Mouse (Mus musculus): ENCODE data around the gene Ankrd13d.

Gene Ankrd13d

DNA sequence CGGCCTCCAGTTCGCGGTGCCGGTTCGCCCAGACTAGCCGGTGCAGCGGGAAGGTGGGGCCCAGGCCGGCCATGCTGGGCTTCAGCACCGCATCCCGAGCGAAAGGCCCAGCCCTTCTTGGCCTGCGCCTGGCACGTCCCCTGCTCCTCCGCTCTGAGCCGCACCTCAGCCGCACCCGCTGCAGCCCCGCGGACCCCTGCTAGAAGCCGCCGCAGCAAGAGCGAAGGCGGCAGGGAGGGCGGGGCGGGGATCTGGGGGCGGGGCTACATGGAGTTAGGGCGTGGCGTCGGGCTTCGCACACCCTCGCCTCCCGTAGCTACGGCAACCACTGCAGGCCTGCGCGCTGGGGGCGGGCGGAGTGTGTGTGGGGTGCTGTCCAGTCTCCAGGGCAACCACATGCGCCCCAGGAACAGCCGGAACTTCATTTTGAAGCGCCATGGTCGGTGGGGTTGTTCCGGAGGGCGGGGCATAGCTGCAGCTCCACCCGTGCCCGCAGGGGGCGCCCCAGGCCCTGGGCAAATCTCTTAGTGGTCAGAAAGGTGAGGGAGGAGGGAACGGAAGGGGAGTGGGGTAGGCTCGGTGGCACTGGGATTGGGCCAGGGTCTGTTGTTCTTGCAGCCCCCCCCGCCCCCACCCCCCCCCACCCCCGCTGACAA, at the start of gene Ankrd13d:
Ankrd13d (minus strand) TSS at position 240 of the 656 bp plus-strand sequence.
- DNase-seq (ENCODE audit: low read depth, low spot score) = peak; percentile 70

DNA sequence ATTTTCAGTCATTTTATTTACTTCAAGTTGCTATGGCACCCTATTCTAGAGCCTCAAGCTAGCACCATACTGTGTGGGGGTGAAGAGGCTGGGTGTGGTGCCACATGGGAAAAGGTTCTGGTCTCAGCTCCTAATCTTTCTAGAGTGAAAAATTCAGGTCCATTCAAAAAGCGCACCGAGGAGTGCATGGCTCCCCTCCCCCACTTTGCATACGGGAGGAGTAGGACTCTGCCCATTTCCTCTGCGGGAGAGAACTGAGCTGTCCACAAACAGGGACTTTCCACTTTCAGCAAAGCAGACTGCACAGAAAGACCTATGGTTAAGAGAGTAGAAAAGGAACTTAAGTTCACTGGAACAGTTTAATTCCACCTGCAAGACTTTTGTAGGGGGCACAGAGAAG, 49.7 kb upstream of the Ankrd13d start:
- peak; percentile 19 for DNase-seq (ENCODE audit: low read depth, low spot score)

DNA sequence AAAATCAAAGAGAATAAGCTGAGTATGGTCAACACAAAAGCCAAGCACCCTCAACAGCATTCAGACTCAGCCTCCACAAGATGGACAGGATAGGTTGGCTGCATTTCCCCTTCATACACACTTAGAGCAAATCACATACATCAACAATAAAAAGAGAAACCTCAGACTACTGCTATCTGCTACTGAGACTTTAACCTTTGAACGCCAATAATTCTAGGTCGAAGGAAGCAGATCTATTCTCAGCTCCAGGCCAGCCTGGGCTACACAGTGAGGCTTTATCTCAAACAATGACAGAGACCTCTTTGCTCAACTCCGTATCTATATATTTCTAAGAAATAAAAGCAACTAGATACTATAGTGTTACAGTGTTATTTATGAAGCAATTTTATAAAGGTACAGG, 48.3 kb upstream of the Ankrd13d start:
- DNase-seq (ENCODE audit: low read depth, low spot score) = no peak

DNA sequence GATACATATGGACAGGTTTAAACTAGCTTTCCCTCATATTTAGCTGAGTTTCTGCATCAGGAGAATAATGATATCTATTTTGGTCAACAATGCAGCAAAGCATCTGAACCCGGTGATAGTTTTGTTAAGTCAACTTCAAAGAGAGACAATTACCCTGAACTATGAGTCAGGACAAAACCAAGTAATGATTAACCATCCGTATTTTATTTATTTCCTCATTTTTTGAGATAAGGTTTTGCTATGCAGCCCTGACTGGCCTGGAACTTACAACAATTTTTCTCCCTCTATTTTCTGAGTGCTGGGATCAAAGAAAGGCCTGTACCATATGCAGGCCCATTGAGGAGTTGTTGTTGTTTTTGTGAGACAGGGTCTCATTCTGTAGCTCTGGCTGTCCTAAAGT, 47.7 kb upstream of the Ankrd13d start:
- DNase-seq (ENCODE audit: low read depth, low spot score) = no peak

DNA sequence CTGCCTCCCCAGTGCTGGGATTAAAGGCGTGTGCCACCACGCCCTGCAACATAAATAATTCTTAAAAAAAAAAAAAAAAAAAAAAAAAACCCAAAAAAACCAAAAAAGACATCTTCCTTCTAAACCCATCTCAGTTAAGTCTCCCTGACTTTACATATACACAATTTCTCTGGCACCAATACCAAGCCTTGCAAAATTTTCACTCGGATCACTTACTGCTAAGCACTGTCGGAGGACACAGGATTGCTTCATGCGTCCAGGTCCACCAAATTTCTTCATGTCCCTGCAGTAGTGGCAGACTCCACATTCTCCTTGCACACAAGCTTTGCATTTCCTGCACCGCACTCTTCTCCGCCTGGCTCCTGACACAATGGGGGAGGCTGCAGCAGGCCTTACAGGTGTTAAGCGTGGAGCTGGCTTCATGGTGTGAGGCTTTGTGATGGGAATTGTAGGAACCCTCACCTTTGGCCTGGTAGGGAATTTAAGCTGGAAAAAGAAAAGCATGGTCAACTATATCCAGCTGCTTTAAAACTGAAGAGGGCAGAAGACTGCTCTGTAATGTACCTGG, 45.9 kb upstream of the Ankrd13d start:
- no peak for DNase-seq (ENCODE audit: low read depth, low spot score)

DNA sequence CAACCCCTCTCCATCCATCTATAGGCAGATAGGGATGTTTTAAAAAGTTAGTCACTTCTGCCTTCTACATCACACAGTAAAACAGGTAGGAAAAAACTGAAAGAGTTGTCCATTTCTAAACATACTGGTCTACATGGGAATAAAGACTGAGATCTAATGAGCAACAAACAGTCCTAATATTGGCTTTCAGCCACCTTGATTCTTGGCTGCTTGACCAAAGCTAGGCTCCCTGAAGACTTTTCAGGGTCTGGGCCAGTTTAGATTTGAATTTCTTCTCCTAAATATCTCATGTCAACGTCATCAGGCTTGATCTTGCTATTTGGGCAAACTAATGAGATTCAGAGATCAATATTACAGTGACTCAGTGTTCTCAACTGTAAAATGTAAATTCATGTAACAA, 43.9 kb upstream of the Ankrd13d start:
- DNase-seq (ENCODE audit: low read depth, low spot score) = no peak

DNA sequence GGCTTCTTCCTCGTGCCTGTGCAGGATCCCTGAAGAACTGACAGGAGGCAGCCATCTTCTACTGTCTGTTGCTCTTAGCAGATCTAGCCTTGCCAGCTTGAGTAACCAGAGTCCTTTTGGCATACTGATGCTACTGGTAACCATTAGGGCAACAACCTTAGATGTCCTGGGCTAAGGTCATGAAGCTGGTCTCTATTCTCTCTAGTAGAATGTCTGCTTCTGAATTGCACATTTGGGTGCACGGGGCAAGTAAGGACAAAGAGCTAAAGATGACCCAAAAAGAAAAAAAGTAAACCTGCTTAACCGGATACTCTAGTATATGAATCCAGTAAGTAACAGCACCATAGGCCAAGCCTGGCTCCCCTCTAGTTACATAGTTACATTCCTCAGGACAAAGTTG, 43.2 kb upstream of the Ankrd13d start:
- DNase-seq (ENCODE audit: low read depth, low spot score) = no peak

DNA sequence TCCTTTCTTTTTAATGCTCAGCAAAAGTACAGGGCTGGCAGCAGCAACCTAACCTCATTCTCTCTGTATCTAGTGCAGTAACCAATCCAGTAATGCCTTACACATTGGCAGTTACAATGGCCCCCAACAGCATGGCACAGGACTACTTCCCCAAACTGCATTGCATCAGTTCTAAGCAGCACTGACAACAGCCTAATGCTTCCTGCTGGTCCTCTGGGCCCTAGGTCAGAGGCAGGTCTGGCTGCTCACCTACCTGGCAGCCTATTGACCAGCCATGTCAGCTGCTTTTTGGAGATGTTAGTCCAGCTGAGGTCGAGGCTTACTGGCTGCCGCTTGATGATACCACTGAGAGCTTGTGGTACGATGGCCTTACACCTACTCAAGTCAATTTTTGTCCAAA, 39.2 kb upstream of the Ankrd13d start:
- no peak for DNase-seq (ENCODE audit: low read depth, low spot score)

DNA sequence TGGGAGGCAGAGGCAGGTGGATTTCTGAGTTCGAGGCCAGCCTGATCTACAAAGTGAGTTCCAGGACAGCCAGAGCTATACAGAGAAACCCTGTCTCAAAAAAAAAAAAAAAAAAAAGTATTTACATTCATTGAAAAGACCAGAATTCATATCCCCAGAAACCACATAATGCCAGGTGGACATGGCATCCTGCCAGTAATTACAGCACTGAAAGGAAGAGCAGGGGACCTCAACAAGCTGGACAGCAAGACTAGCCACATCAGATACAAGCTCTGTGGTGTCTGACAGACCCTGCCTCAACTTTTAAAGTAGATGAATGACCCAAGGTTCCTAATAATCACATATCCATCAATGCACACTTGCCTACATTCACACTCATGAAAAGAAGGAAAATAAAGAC, 38.7 kb upstream of the Ankrd13d start:
- no peak for DNase-seq (ENCODE audit: low read depth, low spot score)

DNA sequence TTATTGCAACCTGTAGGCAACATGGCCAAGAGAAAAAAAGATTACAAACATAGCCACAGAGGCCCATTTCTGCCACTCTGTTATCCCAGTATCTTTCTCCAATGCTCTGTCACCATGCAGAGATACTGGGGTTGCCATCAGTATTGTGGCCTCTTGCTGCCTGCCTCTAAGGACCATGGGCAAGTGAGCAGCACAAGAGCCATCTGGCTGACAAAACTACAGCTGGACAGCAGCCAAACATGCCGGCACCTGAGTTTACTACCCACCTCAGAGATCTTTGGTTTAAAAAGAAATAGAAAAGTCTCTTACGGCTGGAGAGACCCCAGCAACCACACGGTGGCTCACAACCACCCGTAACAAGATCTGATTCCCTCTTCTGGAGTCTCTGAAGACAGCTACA, 36.3 kb upstream of the Ankrd13d start:
- DNase-seq (ENCODE audit: low read depth, low spot score) = no peak

DNA sequence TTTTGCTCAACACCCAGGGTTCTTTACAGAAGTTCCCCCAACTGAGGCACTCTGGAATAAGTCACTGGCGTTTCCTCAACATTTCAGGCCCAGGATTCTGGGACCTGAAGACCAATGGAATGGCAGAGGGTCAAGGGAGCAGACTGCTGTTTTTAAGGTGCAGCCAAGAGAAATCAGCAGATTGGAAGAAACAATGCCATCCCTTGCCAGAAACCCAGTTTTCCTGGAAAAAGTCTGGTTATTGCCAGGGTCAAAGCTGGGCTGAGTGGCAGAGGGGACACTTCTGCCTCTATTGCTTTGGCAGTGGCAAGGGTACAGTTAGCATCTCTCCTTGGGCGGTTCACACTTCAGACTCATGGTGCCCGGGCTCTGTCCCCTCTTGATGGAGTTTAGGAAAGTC, 34.2 kb upstream of the Ankrd13d start:
- DNase-seq (ENCODE audit: low read depth, low spot score) = no peak

DNA sequence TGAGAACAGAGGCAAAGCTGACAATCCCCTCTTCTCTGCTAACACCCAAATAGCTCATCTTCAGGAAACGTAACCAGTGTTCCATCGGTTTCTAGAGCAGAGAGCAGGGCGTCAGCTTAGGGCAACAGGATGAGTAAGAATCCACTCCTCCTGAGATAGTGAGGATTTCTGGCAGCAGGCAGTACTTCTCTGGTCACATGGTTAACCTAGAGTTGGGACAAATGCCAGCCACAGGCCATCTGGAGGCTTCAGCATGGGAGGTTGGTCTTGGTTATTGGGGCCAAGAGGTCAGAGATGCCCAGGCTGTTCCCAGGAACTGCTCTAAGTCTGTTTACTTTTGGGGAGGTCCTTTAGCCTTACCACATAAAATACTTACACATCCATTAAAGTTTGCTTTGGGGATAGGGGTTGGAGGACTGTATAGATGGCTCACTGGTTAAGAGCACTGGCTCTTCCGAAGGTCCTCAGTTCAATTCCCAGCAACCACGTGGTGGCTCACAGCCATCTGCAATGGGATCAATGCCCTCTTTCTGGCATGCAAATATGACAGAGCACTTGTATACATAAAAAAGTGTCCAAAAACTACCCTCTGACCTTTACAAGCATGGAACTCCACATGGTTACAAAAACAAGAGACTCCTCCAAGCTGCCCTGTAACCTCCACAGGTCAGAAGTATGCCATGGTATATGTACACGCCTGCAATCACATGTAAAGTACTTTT, 32.4 kb upstream of the Ankrd13d start:
- no peak for DNase-seq (ENCODE audit: low read depth, low spot score)

DNA sequence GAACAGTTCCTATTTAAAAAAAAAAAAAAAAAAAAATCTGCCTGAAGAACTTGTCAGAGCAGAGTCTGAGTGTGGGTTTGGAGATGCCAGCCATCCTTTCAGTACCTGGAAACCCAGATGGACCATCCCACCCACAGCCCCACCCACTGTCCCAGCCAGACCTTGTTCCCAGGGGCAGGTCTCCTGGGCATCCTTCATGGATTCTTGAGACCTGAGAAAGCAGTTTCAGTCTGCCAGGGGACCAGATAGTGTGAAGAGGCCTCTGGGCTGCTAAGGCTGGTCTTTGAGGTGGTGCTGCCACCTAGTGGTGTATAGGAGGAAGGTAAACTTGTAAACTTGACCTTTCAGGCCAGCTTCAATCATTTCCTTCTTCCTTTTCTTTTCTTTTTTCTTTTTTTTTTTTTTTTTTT, 26.8 kb upstream of the Ankrd13d start:
- DNase-seq (ENCODE audit: low read depth, low spot score) = peak; percentile 64

DNA sequence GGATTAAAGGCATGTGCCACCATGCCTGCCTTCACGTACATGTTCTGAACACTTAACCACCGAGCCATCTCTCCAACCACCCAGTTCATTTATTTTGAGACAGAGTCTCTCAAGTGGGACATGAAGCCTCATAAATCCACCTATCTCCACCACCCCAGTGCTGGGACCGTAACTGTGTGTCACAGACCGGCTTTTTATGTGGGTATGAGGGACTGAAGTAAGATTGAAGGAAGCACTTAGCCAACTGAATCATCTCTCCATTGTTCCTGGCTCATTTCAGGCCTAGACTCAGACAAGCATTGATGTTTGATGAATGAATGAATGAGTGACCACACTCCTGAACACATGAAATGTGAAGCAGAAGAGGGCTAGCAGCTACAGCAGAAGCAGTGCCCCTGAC, 26.4 kb upstream of the Ankrd13d start:
- DNase-seq (ENCODE audit: low read depth, low spot score) = no peak

DNA sequence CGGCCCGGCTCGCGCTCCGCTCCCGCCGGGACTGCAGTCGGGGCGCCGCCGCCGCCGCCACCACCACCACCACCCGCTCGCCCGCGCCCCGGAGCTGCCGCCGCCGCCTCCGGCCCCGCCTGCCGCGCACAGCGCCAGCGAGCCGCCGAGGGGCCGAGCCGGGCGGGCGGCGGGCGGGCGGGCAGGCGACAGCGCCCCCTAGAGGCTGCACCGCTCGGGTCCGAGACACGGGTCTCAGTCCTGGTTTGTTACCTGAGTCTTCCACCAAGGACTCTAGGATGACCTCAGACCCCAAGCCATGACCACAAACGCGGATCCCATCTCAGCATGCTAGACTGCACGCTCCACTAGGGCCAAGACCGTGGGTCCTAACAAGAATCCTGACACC, 23.2 kb upstream of the Ankrd13d start, which contains the start of gene Grk2:
Grk2 (minus strand) TSS at position 33 of the 388 bp plus-strand sequence.
- DNase-seq (ENCODE audit: low read depth, low spot score) = peak; percentile 52

DNA sequence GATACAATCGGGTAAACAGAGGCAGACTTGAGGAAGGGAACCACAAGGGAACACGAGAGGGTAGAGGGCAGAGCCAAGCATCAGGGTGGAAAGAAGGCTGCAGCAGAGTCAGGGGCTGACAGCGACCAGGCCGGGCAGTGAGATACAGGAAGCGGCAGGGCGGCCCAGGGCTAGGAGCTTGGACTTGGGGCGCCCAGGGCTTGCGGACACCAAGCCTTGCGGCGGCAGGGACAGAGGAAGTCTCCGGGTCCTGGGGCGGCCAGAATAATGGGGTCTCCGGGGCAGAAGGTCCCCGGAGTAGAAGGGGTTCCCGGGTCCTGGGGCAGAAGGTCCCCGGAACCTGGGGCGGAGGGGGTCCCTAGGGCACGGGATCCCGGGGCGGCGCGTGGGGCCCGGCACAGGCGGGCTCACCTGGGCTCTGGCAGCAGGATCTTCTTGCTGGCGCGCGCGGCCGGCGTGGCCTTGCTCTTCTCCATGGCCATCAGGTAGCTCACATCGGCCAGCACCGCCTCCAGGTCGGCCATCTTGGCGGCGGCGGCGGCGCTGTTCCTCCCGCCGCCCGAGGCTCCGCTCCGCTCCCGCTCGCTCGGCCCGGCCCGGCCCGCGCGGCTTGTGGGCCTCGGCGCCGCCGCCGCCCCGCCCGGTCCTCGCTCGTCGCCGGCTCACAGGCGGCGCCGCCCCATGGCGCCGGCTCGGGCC, 22.7 kb upstream of the Ankrd13d start:
- no peak for DNase-seq (ENCODE audit: low read depth, low spot score)

DNA sequence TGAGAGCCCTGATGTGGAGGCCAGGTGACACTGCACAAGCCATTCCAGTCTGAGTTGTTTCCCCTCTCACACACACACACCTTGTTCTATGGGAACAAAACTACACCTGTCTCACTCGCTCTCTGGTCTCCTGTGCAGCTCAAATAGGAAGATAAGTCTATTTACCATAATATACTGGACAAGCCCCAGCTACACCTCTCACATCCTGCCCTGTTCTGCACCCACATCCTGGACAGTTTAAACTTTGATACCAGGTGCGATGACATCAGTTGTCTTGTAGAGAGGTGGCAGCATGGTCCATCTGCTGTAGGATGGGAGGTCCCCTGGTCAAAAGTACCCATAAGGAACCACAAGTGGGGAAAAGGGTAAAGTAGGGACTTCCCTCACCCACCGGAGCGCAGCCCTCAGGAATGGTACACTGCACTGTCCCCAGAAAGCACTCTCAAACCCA, 22.0 kb upstream of the Ankrd13d start:
- DNase-seq (ENCODE audit: low read depth, low spot score) = no peak

DNA sequence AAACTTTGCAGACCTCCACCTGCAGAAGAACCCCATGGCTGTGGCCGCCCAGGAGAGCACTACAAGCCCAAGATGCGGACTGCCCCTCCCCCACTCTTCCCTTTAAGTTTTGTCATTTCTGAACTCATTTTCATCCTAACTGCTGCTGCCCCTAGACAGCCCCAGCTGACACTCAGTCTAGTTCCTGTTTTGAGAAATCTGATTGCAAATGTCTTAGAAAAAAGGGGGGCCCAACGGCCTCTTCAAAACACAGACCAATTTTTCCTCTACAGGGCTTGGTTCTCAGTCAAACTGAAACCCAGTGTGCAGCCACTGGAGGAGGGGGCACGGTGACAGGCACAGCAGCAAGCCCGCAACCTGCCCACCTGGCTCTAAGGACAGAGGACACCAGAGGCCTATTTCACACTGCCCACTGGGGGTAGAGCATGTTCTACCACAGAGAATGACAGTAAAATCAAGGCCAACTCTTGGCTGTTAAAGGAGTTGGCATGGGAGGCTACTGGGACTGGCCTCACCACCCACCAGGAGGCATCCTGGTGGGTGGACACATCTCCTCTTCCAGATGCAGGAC, 21.4 kb upstream of the Ankrd13d start:
- DNase-seq (ENCODE audit: low read depth, low spot score) = no peak

DNA sequence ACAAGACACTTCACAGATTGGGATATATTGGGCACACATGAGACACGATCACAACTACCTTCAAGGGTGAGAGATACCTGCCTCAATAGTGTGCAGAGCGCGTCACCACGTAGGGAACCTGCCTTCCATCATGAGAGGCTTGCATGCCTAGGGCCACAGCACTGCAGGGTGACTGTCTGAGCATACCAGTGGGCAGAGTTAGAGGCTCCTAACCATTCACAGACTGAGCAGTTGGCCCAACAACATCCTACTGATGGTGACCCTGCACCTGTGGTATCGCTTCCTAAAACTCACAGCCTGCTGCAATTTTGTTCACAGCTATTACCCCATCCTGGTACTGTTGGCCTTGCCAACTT, 20.7 kb upstream of the Ankrd13d start:
- DNase-seq (ENCODE audit: low read depth, low spot score) = no peak

DNA sequence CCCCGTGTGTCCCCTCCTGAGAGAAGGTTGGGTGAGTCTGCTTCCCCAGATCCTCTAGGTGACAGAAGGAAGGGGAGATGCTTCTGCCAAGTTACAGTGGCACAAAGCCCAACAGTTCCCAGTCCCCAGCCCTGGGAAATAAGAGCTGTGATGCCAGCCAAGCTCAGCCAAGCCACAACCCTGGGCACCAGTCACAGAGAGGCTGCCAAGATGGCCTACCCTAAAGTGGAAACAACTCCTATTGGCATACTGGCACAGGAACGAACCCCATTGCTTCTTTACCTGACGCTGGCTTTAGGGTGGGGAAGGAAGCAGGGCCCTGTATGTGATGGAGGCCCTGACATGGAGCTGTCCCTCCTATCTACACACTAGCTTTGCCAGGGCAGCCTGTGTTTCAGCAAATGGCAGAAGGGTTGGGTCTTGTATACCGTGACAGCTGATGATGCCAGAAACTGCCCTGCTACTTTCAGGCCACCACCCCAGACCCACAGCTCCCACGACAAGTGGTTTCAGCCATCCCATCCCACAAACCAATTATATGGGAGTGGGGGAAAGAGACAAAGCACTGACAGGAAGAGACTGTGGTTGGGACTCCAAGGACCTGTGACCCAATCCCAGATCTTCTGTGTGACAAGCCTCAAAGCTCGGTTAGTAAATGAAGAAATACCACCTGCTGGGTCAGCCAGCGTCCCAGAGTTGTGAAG, 20.2 kb upstream of the Ankrd13d start:
- DNase-seq (ENCODE audit: low read depth, low spot score) = no peak

All from embryo, embryonic 11.5 days (tissue).